Mouse (Mus musculus) pancreas, adult 10 weeks (tissue): ENCODE data around the gene Gm26920. TPM values are rescaled to one million over a fixed set of nuclear protein-coding genes. Genes with fewer than 3 reads are reported as not detected.

ENCODE experiments used
- polyA plus RNA-seq: library from polyadenylated mRNA; stranded (reverse); fragments of 350-450 nt; fragmentation: Illumina TruSeq; extraction: RNeasy Lipid Tissue Mini Kit (QIAGEN cat#74804); gene quantifications from one replicate; pipeline ENCODE4 v1.2.3, GENCODE M21; 2015; ENCODE audit warnings: low read depth, low replicate concordance; ENCODE audit not compliant: insufficient read depth

Gene Gm26920
- not detected for polyA plus RNA-seq

DNA sequence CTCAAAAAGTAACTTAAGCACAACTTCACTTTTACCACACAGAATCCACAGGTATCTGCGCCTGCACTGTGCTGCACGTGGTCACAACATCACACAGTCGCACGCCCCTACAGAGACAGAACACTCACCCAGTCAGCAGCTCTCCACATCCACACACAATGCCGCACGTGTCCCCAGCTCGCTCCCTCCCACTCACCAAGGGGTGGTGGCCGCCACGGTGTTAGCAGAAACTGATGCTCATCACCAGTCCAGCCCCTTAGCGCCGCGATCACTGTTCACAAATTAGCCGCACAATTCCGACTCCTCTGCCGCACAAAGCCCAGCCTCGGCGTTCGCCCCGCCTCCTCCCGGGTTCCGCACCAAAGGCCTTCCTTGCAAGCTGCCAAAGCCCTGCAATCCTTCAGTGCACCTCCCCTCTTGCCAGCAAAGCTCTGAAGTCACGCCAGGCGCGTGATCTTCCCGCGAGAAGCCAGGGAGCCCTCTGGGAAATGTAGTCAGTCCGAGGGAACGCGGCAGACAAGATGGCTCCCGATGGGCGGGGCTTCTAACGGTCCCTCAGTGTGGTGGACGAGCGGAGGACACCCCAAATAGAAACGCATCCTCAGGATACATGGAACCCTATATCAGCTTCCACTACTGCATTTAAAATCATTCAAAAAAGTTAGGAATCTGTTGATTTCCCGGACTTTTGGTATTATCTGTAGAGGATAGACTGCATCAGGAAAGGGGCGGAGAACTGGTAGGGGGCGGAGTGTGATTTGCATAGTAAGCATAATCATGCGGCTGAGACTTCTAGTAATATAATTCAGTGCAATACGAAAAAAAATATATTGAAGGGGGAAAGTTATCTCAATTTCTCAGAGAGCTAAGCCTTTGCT, at the start of gene Gm26920, which contains the start of gene Zfp566:
TSS of gene Gm26920 (minus strand) at position 319 of the 878 bp plus-strand sequence.
TSS of gene Zfp566 (minus strand) at position 436 of the 878 bp plus-strand sequence.

DNA sequence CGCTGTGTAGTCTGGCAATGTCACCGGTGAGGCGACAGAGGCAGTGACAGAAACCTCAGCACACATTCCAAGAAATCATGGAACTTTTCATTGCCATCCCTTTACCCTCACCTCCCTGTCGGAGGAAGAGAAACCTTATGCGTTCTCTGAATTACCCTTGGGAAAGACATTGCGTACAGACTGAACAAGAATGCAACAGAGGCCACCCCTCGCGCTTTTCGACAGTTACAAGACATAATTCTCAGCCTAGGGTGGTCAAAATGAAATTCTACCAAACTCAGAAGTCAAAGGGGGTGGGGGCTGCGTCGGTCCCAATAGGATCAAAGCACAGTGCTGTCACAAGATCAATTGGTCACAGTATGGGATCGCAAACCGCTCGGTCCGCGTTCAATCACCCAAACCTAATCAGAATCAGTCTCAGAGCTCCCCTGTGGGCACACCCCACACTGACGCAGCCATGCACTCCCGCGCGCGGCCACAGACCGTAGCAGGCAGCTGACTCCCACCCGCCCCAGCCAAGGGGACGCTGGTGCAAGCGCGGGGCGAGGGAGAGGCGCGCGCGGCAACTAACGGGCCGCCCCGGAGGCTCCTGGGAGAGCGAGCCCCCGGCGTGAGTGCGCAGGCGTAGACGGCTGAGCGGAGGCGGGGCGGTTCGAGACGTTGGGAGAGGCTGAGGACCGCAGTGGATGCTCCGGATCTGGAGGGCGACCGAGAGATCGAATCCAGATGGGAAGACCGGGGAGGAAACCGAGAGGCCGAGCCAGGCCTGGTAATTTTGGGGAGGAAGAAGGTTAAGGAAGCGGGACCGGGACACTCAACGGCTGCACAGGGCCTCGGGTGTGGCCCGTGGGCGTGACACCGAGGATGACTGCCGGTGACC, 31.3 kb upstream of the Gm26920 start, which contains the start of gene Zfp382:
TSS of gene Zfp382 (plus strand) at position 635 of the 880 bp plus-strand sequence.

GRCm38 (mm10) chr7:30094646-30095429, 4.6 kb upstream of the Gm26920 start, which contains the start of gene Zfp260:
Gene Zfp260, plus strand, starts transcription at chr7:30094777.

DNA sequence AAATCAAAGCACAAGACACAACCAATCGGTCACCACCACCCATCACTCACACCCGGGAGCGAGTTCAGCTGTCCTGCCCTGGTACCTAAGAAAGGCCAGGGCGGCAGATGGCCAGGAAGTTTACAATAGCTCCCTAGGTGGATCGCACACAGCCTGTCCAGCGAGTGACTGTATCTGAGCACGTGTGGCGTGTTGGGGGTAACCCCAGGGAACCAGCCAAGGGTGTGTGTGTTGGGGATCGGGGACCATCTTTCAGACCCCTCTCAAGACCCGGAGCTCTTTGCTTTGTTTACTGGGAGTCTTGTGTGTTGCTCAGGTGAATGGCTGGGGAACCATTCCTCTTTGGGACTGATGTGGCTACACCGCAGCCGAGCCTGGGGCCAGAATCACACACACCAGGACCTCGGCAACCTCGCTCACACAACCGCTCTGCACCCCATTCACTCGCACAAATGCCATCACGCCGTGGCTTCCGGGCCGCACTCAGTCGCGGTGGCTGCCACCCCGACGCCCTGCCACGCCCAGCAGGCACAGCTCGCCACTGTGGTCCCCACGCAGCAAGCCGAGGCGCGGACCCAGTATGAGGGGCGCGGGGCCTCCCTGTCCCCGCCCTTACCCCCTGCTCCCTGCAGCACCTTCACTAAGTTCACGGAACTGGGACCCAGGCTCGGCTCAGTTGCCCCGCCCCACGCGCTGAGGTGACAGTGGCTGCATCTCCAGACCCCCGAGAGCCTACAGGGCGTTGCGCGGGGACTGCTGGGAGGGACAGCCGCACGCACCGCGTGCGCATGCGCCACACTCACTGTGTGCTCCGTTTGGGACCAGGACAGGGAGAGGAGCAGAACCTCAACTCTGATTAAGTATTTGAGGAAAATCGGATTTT, 17.8 kb downstream of the Gm26920 start, which contains the start of gene Zfp82:
TSS of gene Zfp82 (minus strand) at position 755 of the 883 bp plus-strand sequence.

DNA sequence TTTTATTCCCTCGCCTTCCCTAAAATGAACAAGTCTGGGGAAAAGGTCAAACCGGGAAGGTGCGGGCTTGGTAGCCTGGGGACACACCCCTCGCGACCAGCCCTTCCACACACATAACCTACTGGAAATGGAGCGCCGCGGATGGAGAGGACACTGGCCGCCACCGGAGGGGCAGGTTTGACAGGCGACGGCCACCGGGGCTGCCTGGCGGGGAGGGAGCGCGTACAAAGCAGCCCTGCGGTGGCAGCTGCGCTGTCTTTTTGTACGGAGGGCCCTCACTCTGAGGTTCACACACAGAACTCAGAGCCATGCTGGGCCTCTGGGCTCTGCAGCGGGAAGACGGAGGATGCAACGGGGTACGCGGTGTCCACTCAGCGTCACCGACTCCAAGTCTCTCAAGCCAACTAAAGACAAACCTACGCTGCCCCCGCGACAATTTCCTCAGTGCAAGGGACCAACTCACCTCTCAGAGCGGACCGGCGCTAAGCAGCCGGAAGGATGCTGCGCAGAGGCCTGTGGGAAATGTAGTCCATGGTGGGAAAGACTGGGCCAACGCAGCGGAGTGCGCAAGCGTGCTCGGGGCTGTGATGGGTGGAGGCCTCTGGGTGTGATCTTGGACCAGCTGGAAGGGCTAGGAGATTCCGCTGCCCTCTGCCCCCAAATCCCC, 39.2 kb downstream of the Gm26920 start, which contains the start of gene Zfp14:
TSS of gene Zfp14 (minus strand) at position 499 of the 667 bp plus-strand sequence.

Other genes starting within 250 kb of the Gm26920 start
- gene Zfp940, start 236.7 kb downstream of the Gm26920 start, polyA plus RNA-seq = not detected
- 4.2 TPM for gene Zfp420, start 230.4 kb downstream of the Gm26920 start, polyA plus RNA-seq
- gene Zfp27, start 183.8 kb downstream of the Gm26920 start, polyA plus RNA-seq = 0.68 TPM
- gene Zfp383, start 182.2 kb downstream of the Gm26920 start, polyA plus RNA-seq = 1.1 TPM
- gene Zfp74, start 136.3 kb downstream of the Gm26920 start, polyA plus RNA-seq = 2.8 TPM
- gene Zfp568, start 106.5 kb downstream of the Gm26920 start, polyA plus RNA-seq = 2.1 TPM
- gene Zfp14, start 39.0 kb downstream of the Gm26920 start, polyA plus RNA-seq = 2.0 TPM
- 0.46 TPM for gene Zfp82, start 17.5 kb downstream of the Gm26920 start, polyA plus RNA-seq
- 1.6 TPM for gene Zfp566, start 117 bp upstream of the Gm26920 start, polyA plus RNA-seq
- gene Zfp260, start 4.4 kb upstream of the Gm26920 start, polyA plus RNA-seq = 13.3 TPM
- gene Zfp382, start 31.5 kb upstream of the Gm26920 start, polyA plus RNA-seq = 0.52 TPM
- 8.6 TPM for gene Zfp146, start 79.3 kb upstream of the Gm26920 start, polyA plus RNA-seq
- gene Cox7a1, start 93.7 kb upstream of the Gm26920 start, polyA plus RNA-seq = 5.2 TPM
- 105 TPM for gene Capns1, start 108.4 kb upstream of the Gm26920 start, polyA plus RNA-seq
- 17.6 TPM for gene Polr2i, start 141.5 kb upstream of the Gm26920 start, polyA plus RNA-seq
- gene Tbcb, start 141.9 kb upstream of the Gm26920 start, polyA plus RNA-seq = 22.9 TPM
- not detected for gene Ovol3, start 145.3 kb upstream of the Gm26920 start, polyA plus RNA-seq
- not detected for gene Thap8, start 189.7 kb upstream of the Gm26920 start, polyA plus RNA-seq
- gene Wdr62, start 190.0 kb upstream of the Gm26920 start, polyA plus RNA-seq = 1.3 TPM
- 6.7 TPM for gene Clip3, start 201.3 kb upstream of the Gm26920 start, polyA plus RNA-seq
- 10.9 TPM for gene Alkbh6, start 218.3 kb upstream of the Gm26920 start, polyA plus RNA-seq
- 122 TPM for gene Syne4, start 224.4 kb upstream of the Gm26920 start, polyA plus RNA-seq
- not detected for gene E130208F15Rik, start 231.3 kb upstream of the Gm26920 start, polyA plus RNA-seq
- gene Sdhaf1, start 233.5 kb upstream of the Gm26920 start, polyA plus RNA-seq = 3.9 TPM